Mouse (Mus musculus): ENCODE measurements around the gene Tlnrd1. TPM values are rescaled to one million over a fixed set of nuclear protein-coding genes. Genes with fewer than 3 reads are reported as not detected.
A peak's percentile ranks its signal among the peaks of the same experiment; 100 is the strongest.
"Not testable (repeated sequence)": the region's sequence is repeated elsewhere in the genome, so short reads cannot be mapped to it uniquely, and the experiment has no call there.

Gene Tlnrd1
- 4.5 and 5.6 TPM in 2 replicates for polyA plus RNA-seq (2015; fragmentation: Nextera tagmentation; extraction: Ambion mirVana)

DNA sequence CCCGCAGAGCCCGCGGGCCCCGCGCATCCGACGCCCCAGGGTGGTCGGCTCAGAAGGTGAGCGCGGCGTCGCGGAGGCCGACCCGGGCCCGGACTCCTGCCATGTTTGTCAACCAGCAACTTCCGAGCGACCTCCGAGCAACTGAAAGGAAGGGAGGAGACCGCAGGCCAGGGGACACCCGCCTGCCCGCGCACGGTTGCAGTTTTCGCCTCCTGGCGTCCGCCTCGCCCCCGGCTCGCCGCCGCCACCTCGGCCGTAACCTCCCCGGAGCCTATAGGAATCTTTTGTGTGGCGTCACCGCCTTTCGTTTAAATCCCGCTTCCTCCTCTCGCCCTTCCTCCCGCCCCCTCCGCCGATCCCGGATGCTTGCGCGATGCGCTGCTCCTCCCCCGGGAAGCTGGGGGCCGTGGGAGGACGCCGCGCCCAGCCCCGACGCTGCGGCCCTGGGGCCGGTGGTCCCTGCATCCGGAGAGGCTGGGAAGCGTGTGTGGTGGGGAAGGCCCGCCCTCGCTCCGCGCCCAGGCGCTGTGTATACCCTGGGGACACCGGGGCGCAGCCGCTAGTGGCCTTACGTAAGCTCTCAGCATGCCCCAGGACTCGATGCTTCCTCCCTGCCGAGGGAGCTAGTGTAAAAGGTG, at the start of gene Tlnrd1, which contains the start of gene Mesd:
Gene Tlnrd1, minus strand, starts transcription at position 285 of the 638 bp plus-strand sequence.
Gene Mesd, plus strand, starts transcription at position 446 of the 638 bp plus-strand sequence.
- peak; percentile 75 for DNase-seq (ENCODE audit: low spot score)

GRCm38 (mm10) chr7:83921637-83922036, 37.5 kb upstream of the Tlnrd1 start:
- no peak for DNase-seq (ENCODE audit: low spot score)

DNA sequence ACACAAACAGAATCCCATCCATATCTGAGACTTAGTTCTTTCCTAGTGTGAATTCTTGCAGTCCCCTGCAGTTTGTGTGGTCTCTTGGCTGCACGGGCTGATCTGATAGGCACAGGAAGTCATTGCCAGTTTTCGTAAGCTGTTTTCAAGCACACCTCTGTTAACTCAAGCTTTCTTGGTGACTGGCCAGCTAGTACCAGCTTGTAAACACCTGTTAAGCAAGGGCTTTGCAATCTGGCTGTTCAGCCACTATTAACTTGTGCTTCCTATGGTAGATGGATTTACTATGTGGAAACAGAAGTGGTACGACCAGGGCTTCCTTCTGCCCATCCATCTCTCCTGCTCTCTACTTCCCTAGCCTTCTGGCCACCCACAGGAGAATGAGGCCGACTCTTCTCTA, 36.1 kb upstream of the Tlnrd1 start:
- no peak for DNase-seq (ENCODE audit: low spot score)

DNA sequence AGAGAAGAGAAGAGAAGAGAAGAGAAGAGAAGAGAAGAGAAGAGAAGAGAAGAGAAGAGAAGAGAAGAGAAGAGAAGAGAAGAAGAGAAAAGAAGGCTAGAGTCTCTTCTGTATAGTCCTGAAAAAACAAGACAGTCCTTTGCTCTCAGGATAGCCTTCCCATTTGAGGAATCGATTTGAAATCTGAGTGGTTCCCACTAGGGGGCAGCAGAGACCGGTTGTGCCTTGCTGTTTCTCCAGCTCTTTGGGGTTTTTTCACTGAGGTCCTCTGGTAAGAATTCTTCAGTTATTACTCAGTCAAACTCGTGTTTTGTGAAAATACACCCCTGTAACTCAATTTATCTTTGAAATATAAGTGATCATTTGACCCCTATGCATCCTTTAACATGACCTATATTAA, 30.5 kb upstream of the Tlnrd1 start:
- DNase-seq (ENCODE audit: low spot score): peak; percentile 66

- DNase-seq (ENCODE audit: low spot score): no peak
Measured at GRCm38 (mm10) chr7:83913995-83914394, 29.9 kb upstream of the Tlnrd1 start.

GRCm38 (mm10) chr7:83913405-83913932, 29.4 kb upstream of the Tlnrd1 start:
- DNase-seq (ENCODE audit: low spot score): no peak

- DNase-seq (ENCODE audit: low spot score): peak; percentile 68
Measured at GRCm38 (mm10) chr7:83911909-83912308, 27.8 kb upstream of the Tlnrd1 start.

DNA sequence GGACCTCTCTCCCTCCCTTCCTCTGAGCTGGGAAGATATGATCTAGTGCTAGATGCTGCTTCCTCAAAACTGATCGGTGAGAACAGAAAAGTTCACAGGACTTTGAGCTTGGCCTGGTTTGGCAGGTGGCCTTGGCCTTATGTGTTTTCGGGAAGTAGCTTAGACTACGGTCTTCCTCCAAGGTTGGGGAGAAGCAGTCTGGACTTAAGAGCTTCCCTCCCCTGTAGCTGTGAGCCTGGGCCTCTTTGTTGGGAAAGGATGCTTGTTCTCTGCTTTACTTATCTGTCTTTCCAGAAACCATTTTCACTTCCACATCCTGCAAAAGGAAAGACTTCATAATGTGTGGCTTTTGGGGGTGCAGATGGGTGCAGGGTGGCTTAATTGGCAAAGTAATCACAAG, 20.7 kb upstream of the Tlnrd1 start:
- no peak for DNase-seq (ENCODE audit: low spot score)

GRCm38 (mm10) chr7:83902296-83903145, 18.4 kb upstream of the Tlnrd1 start:
- no peak for DNase-seq (ENCODE audit: low spot score)

DNA sequence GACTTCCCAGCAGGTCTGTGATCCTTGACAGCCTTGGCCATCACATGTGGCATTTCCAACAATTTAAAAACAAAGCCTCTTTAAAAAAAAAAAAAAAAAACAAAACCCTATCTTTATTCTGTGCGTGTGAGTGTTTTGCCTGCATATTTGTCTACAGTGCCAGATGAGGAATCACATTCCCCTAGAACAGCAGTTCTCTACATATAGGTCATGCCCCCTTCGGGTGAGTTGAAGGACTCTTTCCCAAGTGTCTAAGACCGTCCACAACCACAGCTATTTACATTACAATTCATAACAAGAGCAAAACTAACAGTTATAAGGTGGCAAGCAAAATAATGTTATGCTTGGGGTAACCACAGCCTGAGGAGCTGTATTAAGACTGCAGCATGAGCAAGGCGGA, 17.3 kb upstream of the Tlnrd1 start:
- no peak for DNase-seq (ENCODE audit: low spot score)

DNA sequence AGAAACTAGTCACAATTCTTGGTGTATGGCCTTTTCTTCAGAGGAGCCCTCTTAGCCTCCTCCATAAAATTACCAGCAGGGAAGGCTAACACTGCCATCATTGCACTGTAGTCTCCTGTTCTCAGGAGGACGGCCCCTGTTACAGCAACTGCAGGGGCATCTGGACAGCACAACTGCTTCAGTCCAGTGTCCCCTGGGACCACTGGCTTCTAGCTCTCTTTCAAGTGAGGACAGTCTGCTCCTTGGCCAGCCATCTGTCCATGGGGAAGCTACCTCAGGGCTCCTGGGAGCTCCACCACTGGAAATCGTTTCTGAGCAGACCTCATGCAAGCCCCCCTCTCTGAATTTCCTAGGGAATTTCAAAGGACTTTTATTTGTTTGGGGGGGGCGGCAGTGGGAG, 16.4 kb upstream of the Tlnrd1 start:
- no peak for DNase-seq (ENCODE audit: low spot score)

DNA sequence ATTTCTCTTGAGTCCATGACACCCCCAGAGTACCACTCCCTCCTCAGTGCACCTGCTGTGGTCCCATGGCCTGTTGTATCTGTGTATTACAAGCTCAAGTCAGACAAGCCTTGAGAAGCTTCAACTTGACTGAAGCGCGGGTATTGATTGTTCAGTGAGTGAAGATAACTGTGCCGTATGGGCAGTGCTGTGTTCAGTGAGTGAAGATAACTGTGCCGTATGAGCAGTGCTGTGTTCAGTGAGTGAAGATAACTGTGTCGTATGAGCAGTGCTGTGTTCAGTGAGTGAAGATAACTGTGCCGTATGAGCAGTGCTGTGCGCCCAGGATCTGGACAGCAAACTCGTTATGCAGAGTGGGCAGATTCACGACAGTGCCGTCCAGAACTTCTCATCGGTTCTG, 14.2 kb upstream of the Tlnrd1 start:
- no peak for DNase-seq (ENCODE audit: low spot score)

GRCm38 (mm10) chr7:83896077-83896740, 12.1 kb upstream of the Tlnrd1 start:
- DNase-seq (ENCODE audit: low spot score): no peak

- no peak for DNase-seq (ENCODE audit: low spot score)
Measured at GRCm38 (mm10) chr7:83894348-83894747, 10.2 kb upstream of the Tlnrd1 start.

DNA sequence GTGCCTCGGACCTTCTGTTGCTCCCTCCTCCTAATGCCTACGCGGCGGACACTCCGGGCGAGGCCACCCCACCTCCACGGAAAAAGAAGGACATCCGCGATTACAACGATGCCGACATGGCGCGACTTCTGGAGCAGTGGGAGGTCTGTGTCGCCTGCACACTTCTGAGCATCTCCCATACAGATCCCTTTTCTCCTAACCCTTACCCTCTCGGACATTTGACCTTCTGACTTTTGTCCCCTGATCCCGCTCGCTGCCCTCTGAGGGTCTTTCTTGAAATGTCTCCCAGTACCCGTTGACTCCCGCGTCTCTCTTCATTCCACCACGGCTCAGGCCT, 8.2 kb upstream of the Tlnrd1 start:
- no peak for DNase-seq (ENCODE audit: low spot score)

- DNase-seq (ENCODE audit: low spot score): peak; percentile 99
Measured at GRCm38 (mm10) chr7:83891433-83892332, 7.6 kb upstream of the Tlnrd1 start.

DNA sequence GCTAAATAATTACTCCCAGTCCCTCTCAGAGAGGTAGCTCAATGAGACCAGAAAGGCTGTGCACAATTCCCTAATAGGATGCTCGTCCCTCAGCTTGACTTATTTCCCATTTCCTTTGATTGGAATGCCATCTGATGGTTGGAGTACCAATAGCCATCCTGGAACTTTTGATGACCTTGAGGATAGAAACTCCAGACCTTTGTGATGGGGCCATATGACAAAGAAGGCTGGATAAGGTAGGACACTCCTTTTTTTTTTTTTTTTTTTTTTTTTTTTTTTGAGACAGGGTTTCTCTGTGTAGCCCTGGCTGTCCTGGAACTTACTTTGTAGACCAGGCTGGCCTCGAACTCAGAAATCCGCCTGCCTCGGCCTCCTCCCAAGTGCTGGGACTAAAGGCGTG, 5.8 kb upstream of the Tlnrd1 start:
- not testable (repeated sequence) for DNase-seq (ENCODE audit: low spot score)

- no peak for DNase-seq (ENCODE audit: low spot score)
Measured at GRCm38 (mm10) chr7:83889383-83889782, 5.3 kb upstream of the Tlnrd1 start.

DNA sequence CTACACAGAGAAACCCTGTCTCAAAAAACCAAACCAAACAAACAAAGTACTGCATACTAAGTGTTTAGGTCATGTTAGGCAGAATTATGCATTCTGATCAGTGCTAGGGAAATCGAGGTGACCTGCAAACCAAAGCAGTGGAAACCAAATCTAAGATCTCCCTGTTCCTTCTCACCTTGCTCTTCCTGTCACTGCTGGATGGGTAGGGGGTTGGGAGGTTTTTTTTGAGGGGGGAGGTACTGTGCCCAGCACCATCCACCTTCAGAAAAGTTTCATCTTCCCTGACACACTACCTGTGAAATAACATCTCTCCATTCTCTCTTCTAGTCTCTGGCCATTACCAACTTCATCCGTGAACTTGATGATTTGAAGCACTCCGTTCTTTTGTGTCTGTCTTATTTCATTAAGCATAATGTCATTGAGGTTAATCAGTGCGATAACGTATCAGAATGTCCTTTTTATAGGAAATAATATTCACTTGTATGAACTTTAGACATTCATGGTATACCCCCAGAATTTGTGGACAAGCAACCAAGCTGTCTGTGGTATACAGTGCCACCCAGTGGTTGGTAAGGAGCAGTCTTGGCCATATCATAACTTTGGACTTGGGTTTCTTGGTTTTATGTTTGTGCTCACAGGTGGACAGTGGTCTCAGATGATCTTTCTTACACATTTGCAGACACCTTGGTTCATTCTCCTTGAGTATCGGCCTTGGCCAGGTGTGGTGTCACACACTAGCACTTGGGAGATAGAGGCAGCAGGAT, 2.4 kb upstream of the Tlnrd1 start:
- DNase-seq (ENCODE audit: low spot score): no peak

DNA sequence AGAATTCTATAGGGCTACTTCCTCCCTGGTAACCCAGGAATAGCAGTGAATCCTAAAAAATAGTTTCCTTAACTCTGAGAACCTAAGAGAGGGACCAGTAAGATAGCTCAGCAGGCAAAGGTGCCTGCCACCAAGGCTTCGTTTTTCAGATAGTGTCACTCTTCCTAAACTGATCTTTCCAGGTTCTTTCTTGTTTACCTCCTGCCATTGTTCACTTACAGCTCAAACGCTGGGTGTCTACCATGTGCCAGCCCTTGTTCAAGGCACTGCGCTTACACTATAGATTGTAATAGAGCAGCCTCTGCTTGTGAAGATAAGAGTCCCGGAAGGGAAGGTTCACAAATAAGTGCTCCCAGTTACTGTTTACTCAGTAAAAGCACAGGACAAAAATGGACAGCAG, 1.7 kb upstream of the Tlnrd1 start:
- no peak for DNase-seq (ENCODE audit: low spot score)
